Mouse (Mus musculus): ENCODE measurements at regions not wholly inside any gene's neighbourhood (a gene's known extent, or its start where the extent isn't known, plus 50 kb on each side); places are given as distances from the start of the nearest gene placed in this dataset.
A peak's percentile ranks its signal among the peaks of the same experiment; 100 is the strongest.

- Histone ChIP-seq H3K4me3 (ENCODE audit: low read length) (no peak overlapping the region), H3K4me2 (ENCODE audit: low read depth, low read length) (peak overlapping the region; percentile 32), H3K9me3 (replicated peaks; ENCODE audit: control insufficient read depth, low read length) (no peaks in the 10 kb centered on the region; the same call in 1 of the 2 replicates), H3K36me3 (ENCODE audit: control insufficient read depth, insufficient read depth) (no peaks in the 10 kb centered on the region), H3K27me3 (ENCODE audit: control insufficient read depth, insufficient read depth, low read length) (no peaks in the 10 kb centered on the region), H3K4me1 (ENCODE audit: control insufficient read depth, insufficient read depth, low read length) (no peaks in the 10 kb centered on the region; the same call in 1 of the 2 replicates), H3K27ac (ENCODE audit: low read length) (no peak overlapping the region), H3K9ac (ENCODE audit: low read length) (no peak overlapping the region)
- ATAC-seq (replicated peaks; ENCODE audit: extremely low read depth, insufficient read depth, low FRiP score): no peak
- WGBS: 46% methylated on average over 18 of the region's 18 CpGs
Measured at GRCm38 (mm10) chr15:59864746-59865499, 151.5 kb downstream of the 4933412E24Rik start.

GRCm38 (mm10) chr15:59852271-59853000 is 164.0 kb downstream of the 4933412E24Rik start:
- Histone ChIP-seq H3K4me2 (ENCODE audit: low read depth, low read length) (no peak overlapping the region), H3K9ac (ENCODE audit: low read length) (no peak overlapping the region), H3K27ac (ENCODE audit: low read length) (no peak overlapping the region), H3K4me1 (ENCODE audit: control insufficient read depth, insufficient read depth, low read length) (no peaks in the 10 kb centered on the region), H3K9me3 (replicated peaks; ENCODE audit: control insufficient read depth, low read length) (no peaks in the 10 kb centered on the region), H3K4me3 (ENCODE audit: low read length) (no peak overlapping the region), H3K36me3 (ENCODE audit: control insufficient read depth, insufficient read depth) (no peaks in the 10 kb centered on the region), H3K27me3 (ENCODE audit: control insufficient read depth, insufficient read depth, low read length) (no peaks in the 10 kb centered on the region)
- WGBS: 75% methylated on average over 12 of the region's 12 CpGs
- no peak for ATAC-seq (replicated peaks; ENCODE audit: extremely low read depth, insufficient read depth, low FRiP score)

- Histone ChIP-seq H3K4me3 (ENCODE audit: low read length) (no peak overlapping the region), H3K36me3 (ENCODE audit: control insufficient read depth, insufficient read depth) (no peaks in the 10 kb centered on the region), H3K4me1 (ENCODE audit: control insufficient read depth, insufficient read depth, low read length) (no peaks in the 10 kb centered on the region), H3K9ac (ENCODE audit: low read length) (no peak overlapping the region), H3K4me2 (ENCODE audit: low read depth, low read length) (no peak overlapping the region), H3K27ac (ENCODE audit: low read length) (no peak overlapping the region), H3K9me3 (replicated peaks; ENCODE audit: control insufficient read depth, low read length) (no peaks in the 10 kb centered on the region), H3K27me3 (ENCODE audit: control insufficient read depth, insufficient read depth, low read length) (no peaks in the 10 kb centered on the region)
- 65% methylated on average over 7 of the region's 7 CpGs for WGBS
- ATAC-seq (replicated peaks; ENCODE audit: extremely low read depth, insufficient read depth, low FRiP score): no peak
Measured at GRCm38 (mm10) chr15:59845158-59845739, 171.2 kb downstream of the 4933412E24Rik start.

- H3K9me3 ChIP-seq (replicated peaks; ENCODE audit: control insufficient read depth, low read length): no peaks in the 10 kb centered on the region
- no peak overlapping the region for H3K27ac ChIP-seq (ENCODE audit: low read length)
- H3K9ac ChIP-seq (ENCODE audit: low read length): no peak overlapping the region
- no peak overlapping the region for H3K4me2 ChIP-seq (ENCODE audit: low read depth, low read length)
- ATAC-seq (replicated peaks; ENCODE audit: extremely low read depth, insufficient read depth, low FRiP score): no peak
- no peak overlapping the region for H3K4me3 ChIP-seq (ENCODE audit: low read length)
- H3K27me3 ChIP-seq (ENCODE audit: control insufficient read depth, insufficient read depth, low read length): no peaks in the 10 kb centered on the region
- H3K36me3 ChIP-seq (ENCODE audit: control insufficient read depth, insufficient read depth): no peaks in the 10 kb centered on the region
- WGBS: 52% methylated on average over 5 of the region's 5 CpGs
- no peaks in the 10 kb centered on the region for H3K4me1 ChIP-seq (ENCODE audit: control insufficient read depth, insufficient read depth, low read length)
Measured at GRCm38 (mm10) chr15:59836631-59837030, 179.8 kb downstream of the 4933412E24Rik start.

GRCm38 (mm10) chr15:59833232-59833631 is 183.2 kb downstream of the 4933412E24Rik start:
- no peak overlapping the region for H3K27ac ChIP-seq (ENCODE audit: low read length)
- H3K4me2 ChIP-seq (ENCODE audit: low read depth, low read length): no peak overlapping the region
- no peak for ATAC-seq (replicated peaks; ENCODE audit: extremely low read depth, insufficient read depth, low FRiP score)
- no peak overlapping the region for H3K9ac ChIP-seq (ENCODE audit: low read length)
- H3K4me3 ChIP-seq (ENCODE audit: low read length): no peak overlapping the region
- no peaks in the 10 kb centered on the region for H3K9me3 ChIP-seq (replicated peaks; ENCODE audit: control insufficient read depth, low read length)
- no peaks in the 10 kb centered on the region for H3K36me3 ChIP-seq (ENCODE audit: control insufficient read depth, insufficient read depth)
- WGBS: 84% methylated on average over 3 of the region's 3 CpGs
- H3K27me3 ChIP-seq (ENCODE audit: control insufficient read depth, insufficient read depth, low read length): no peaks in the 10 kb centered on the region
- no peaks in the 10 kb centered on the region for H3K4me1 ChIP-seq (ENCODE audit: control insufficient read depth, insufficient read depth, low read length)

GRCm38 (mm10) chr15:59831481-59831880 is 184.9 kb downstream of the 4933412E24Rik start:
- H3K9me3 ChIP-seq (replicated peaks; ENCODE audit: control insufficient read depth, low read length): no peaks in the 10 kb centered on the region
- H3K36me3 ChIP-seq (ENCODE audit: control insufficient read depth, insufficient read depth): no peaks in the 10 kb centered on the region
- no peak overlapping the region for H3K27ac ChIP-seq (ENCODE audit: low read length)
- no peak for ATAC-seq (replicated peaks; ENCODE audit: extremely low read depth, insufficient read depth, low FRiP score)
- 74% methylated on average over 2 of the region's 2 CpGs for WGBS
- H3K4me2 ChIP-seq (ENCODE audit: low read depth, low read length): no peak overlapping the region
- H3K27me3 ChIP-seq (ENCODE audit: control insufficient read depth, insufficient read depth, low read length): no peaks in the 10 kb centered on the region
- no peak overlapping the region for H3K4me3 ChIP-seq (ENCODE audit: low read length)
- no peak overlapping the region for H3K9ac ChIP-seq (ENCODE audit: low read length)
- H3K4me1 ChIP-seq (ENCODE audit: control insufficient read depth, insufficient read depth, low read length): no peaks in the 10 kb centered on the region

GRCm38 (mm10) chr15:59830553-59831462 is 185.6 kb downstream of the 4933412E24Rik start:
- no peak overlapping the region for H3K9ac ChIP-seq (ENCODE audit: low read length)
- WGBS: 75% methylated on average over 17 of the region's 17 CpGs
- no peak for ATAC-seq (replicated peaks; ENCODE audit: extremely low read depth, insufficient read depth, low FRiP score)
- no peak overlapping the region for H3K27ac ChIP-seq (ENCODE audit: low read length)
- H3K4me1 ChIP-seq (ENCODE audit: control insufficient read depth, insufficient read depth, low read length): no peaks in the 10 kb centered on the region
- H3K36me3 ChIP-seq (ENCODE audit: control insufficient read depth, insufficient read depth): no peaks in the 10 kb centered on the region
- no peaks in the 10 kb centered on the region for H3K9me3 ChIP-seq (replicated peaks; ENCODE audit: control insufficient read depth, low read length)
- no peak overlapping the region for H3K4me2 ChIP-seq (ENCODE audit: low read depth, low read length)
- H3K4me3 ChIP-seq (ENCODE audit: low read length): no peak overlapping the region
- H3K27me3 ChIP-seq (ENCODE audit: control insufficient read depth, insufficient read depth, low read length): no peaks in the 10 kb centered on the region

GRCm38 (mm10) chr15:59828421-59828820 is 188.0 kb downstream of the 4933412E24Rik start:
- 23% methylated on average over 5 of the region's 5 CpGs for whole genome bisulfite sequencing
- Histone ChIP-seq H3K4me2 (ENCODE audit: low read depth, low read length) (peak overlapping the region; percentile 5), H3K9me3 (replicated peaks; ENCODE audit: control insufficient read depth, low read length) (no peaks in the 10 kb centered on the region), H3K4me3 (ENCODE audit: low read length) (no peak overlapping the region), H3K9ac (ENCODE audit: low read length) (no peak overlapping the region), H3K36me3 (ENCODE audit: control insufficient read depth, insufficient read depth) (no peaks in the 10 kb centered on the region), H3K27ac (ENCODE audit: low read length) (no peak overlapping the region), H3K4me1 (ENCODE audit: control insufficient read depth, insufficient read depth, low read length) (peaks cover 4% of the 10 kb centered on the region), H3K27me3 (ENCODE audit: control insufficient read depth, insufficient read depth, low read length) (no peaks in the 10 kb centered on the region)
- ATAC-seq (replicated peaks; ENCODE audit: extremely low read depth, insufficient read depth, low FRiP score): peak; percentile 50; the same call in 1 of the 2 replicates
